Comparison of ENCODE assay signal across 14 mouse cellular contexts in genomic region chr11:54236939-54237338, GRCm38 (mm10). TPM values are rescaled to one million over a fixed set of nuclear protein-coding genes. Genes with fewer than 3 reads are reported as not detected.
DNase-seq lines count a peak whose midpoint lies in the region; ATAC-seq and TF ChIP-seq lines count a peak whose summit lies in the region.
"Had no signal": no experiment of that assay in that cellular context is flagged by ENCODE, and none has a peak within 500 bp of the region (broad histone marks: within the 10 kb centered on the region; RNA-seq: fewer than 3 reads in every experiment).

No protein-coding gene starts in this region.

- 49% methylated on average over 2 of the region's 2 CpGs for WGBS in kidney, embryonic 16.5 days
- WGBS in cerebellum, adult 2 months, result 59% methylated on average over 2 of the region's 2 CpGs

- no peak overlapping the region for H3K4me3 ChIP-seq in kidney, embryonic 16.5 days (ENCODE audit: low read length)
- no peak overlapping the region for H3K4me3 ChIP-seq in cerebellum, adult 2 months (replicated peaks; ENCODE audit: insufficient read depth, low read depth, low read length)
- no peak overlapping the region for H3K4me3 ChIP-seq in myocyte
- H3K4me3 ChIP-seq: embryonic facial prominence, embryonic 12.5 days had no signal

- no peaks in the 10 kb centered on the region for H3K36me3 ChIP-seq in kidney, embryonic 16.5 days (ENCODE audit: insufficient read depth, low read length)
- no peaks in the 10 kb centered on the region for H3K36me3 ChIP-seq in myocyte (ENCODE audit: control insufficient read depth, insufficient read depth)
- H3K36me3 ChIP-seq: embryonic facial prominence, embryonic 12.5 days; G1E had no signal

- no peaks in the 10 kb centered on the region for H3K4me1 ChIP-seq in kidney, embryonic 16.5 days (ENCODE audit: insufficient read depth, low read length)
- H3K4me1 ChIP-seq in cerebellum, adult 2 months (ENCODE audit: control insufficient read depth, insufficient read depth, low read length), result peaks cover 12% of the 10 kb centered on the region
- H3K4me1 ChIP-seq: embryonic facial prominence, embryonic 12.5 days had no signal

- TF ChIP-seq CTCF in cerebellum, adult 2 months (IDR thresholded peaks at IDR 0.05; ENCODE audit: borderline replicate concordance, insufficient read depth, low read depth, low read length), result no peak

- no peaks in the 10 kb centered on the region for H3K9me3 ChIP-seq in kidney, embryonic 16.5 days (ENCODE audit: low read length)
- H3K9me3 ChIP-seq: embryonic facial prominence, embryonic 12.5 days; G1E had no signal

- H3K4me2 ChIP-seq in kidney, embryonic 16.5 days (replicated peaks; ENCODE audit: low read depth, low read length), result no peak overlapping the region
- no peak overlapping the region for H3K4me2 ChIP-seq in myocyte (ENCODE audit: low read depth)
- H3K4me2 ChIP-seq: embryonic facial prominence, embryonic 12.5 days had no signal

- TF ChIP-seq POLR2A in cerebellum, adult 2 months (IDR thresholded peaks at IDR 0.05; ENCODE audit: borderline replicate concordance, insufficient read depth, low read length), result no peak
- TF ChIP-seq POLR2A in myocyte (IDR thresholded peaks at IDR 0.05; ENCODE audit: insufficient read length, low read depth), result no peak

- ATAC-seq in kidney, embryonic 16.5 days (ENCODE audit: low FRiP score, low TSS enrichment), result no peak
- no peak for ATAC-seq in frontal cortex, adult (ENCODE audit: low TSS enrichment)
- ATAC-seq: inflammation-experienced regulatory T-cells, adult 6 months had no signal

- H3K27ac ChIP-seq in kidney, embryonic 16.5 days (ENCODE audit: low read length), result no peak overlapping the region
- no peak overlapping the region for H3K27ac ChIP-seq in cerebellum, adult 2 months (ENCODE audit: insufficient read depth, low read length)
- H3K27ac ChIP-seq: embryonic facial prominence, embryonic 12.5 days had no signal

- no peak overlapping the region for H3ac ChIP-seq in myocyte (ENCODE audit: control insufficient read depth, insufficient read length)

- peak; percentile 11 for DNase-seq in kidney, adult 9 months
- DNase-seq in cerebellum, adult 2 months, result peak; percentile 27 to 46
- peak; percentile 63 to 71 for DNase-seq in heart, postnatal 10 days
- DNase-seq in c-Kit-positive CD71-positive TER-119-positive erythroid progenitor cells, embryonic 14.5 days (ENCODE audit: low spot score), result no peak
- no peak for DNase-seq in frontal cortex, postnatal 14 days (ENCODE audit: low spot score in 2 of 2)

- H3K27me3 ChIP-seq in kidney, embryonic 16.5 days (ENCODE audit: insufficient read depth, low read length), result no peaks in the 10 kb centered on the region
- H3K27me3 ChIP-seq in cerebellum, adult 2 months (ENCODE audit: control insufficient read depth, insufficient read depth, low read length), result no peaks in the 10 kb centered on the region
- H3K27me3 ChIP-seq in myocyte (ENCODE audit: control insufficient read depth, insufficient read depth, insufficient read length), result no peaks in the 10 kb centered on the region
- H3K27me3 ChIP-seq: embryonic facial prominence, embryonic 12.5 days had no signal

- no peaks in the 10 kb centered on the region for H3K79me2 ChIP-seq in myocyte (ENCODE audit: control insufficient read depth, insufficient read depth)

- no peak overlapping the region for H3K9ac ChIP-seq in kidney, embryonic 16.5 days (replicated peaks; ENCODE audit: low read length)
- H3K9ac ChIP-seq: embryonic facial prominence, embryonic 12.5 days had no signal

- intact Hi-C loops in heart, postnatal 10 days (cut with DNase I), result no loop called here

TF ChIP-seq in myocyte, 11 proteins besides CTCF, POLR2A, EP300 and RAD21:
- TF ChIP-seq SRF (IDR thresholded peaks at IDR 0.05; ENCODE audit: control insufficient read depth, insufficient read length, low read depth), result no peak
- no peak for TF ChIP-seq MAX (IDR thresholded peaks at IDR 0.05; ENCODE audit: low read depth)
- peak; percentile 32 for TF ChIP-seq USF1 (IDR thresholded peaks at IDR 0.05; ENCODE audit: low read depth)

RNA-seq across cellular contexts. Expression of gene Csf2, which starts 12.5 kb away (rescaled TPM):
- not detected in 2 replicates for polyA plus RNA-seq in kidney, embryonic 16.5 days (2015; fragmentation: Nextera tagmentation; extraction: Ambion mirVana)
- polyA plus RNA-seq in cerebellum, adult 2 months (2012; rRNA removed), result not detected in 2 replicates
- total RNA-seq in heart, postnatal 10 days (2021), result not detected
- not detected for polyA plus RNA-seq in myocyte (2012; fragmentation: generic; extraction: Trizol)
- polyA plus RNA-seq: embryonic facial prominence, embryonic 12.5 days; G1E; limb, embryonic 11.5 days; neural tube, embryonic 11.5 days; testis, adult 2 months had no signal

RNA-seq across cellular contexts. Expression of gene Il3, which starts 30.1 kb away (rescaled TPM):
- not detected in 2 replicates for polyA plus RNA-seq in kidney, embryonic 16.5 days (2015; fragmentation: Nextera tagmentation; extraction: Ambion mirVana)
- not detected in 2 replicates for polyA plus RNA-seq in cerebellum, adult 2 months (2012; rRNA removed)
- total RNA-seq in heart, postnatal 10 days (2021), result not detected
- not detected for polyA plus RNA-seq in myocyte (2012; fragmentation: generic; extraction: Trizol)
- polyA plus RNA-seq: embryonic facial prominence, embryonic 12.5 days; G1E; inflammation-experienced regulatory T-cells, adult 6 months; limb, embryonic 11.5 days; neural tube, embryonic 11.5 days; testis, adult 2 months had no signal

Comparison
In these comparisons a context has a peak if more than half of its experiments do, and no peak if none do; other contexts are left out.
1. DNase-seq: peak in kidney, adult 9 months (single experiment), cerebellum, adult 2 months (2 of 2) and heart, postnatal 10 days (2 of 2); none in c-Kit-positive CD71-positive TER-119-positive erythroid progenitor cells, embryonic 14.5 days (single experiment) and frontal cortex, postnatal 14 days (0 of 2).